ENCODE assay signal across 18 mouse cellular contexts in genomic region chr12:108490336-108490735, GRCm38 (mm10).
DNase-seq lines count a peak whose midpoint lies in the region; ATAC-seq and TF ChIP-seq lines count a peak whose summit lies in the region.
"Had no signal": no experiment of that assay in that cellular context is flagged by ENCODE, and none has a peak within 500 bp of the region (broad histone marks: within the 10 kb centered on the region; RNA-seq: fewer than 3 reads in every experiment).

No protein-coding gene starts in this region.

- no peak for TF ChIP-seq POLR2A in lung, adult 2 months (IDR thresholded peaks at IDR 0.05; ENCODE audit: borderline replicate concordance, extremely low read depth, low read depth, low read length)
- no peak for TF ChIP-seq POLR2A in thymus, adult 2 months (IDR thresholded peaks at IDR 0.05; ENCODE audit: control insufficient read depth, extremely low read depth, insufficient read depth, low read length, poor library complexity)

- no peak overlapping the region for H3K9ac ChIP-seq in forebrain, embryonic 11.5 days (ENCODE audit: low read length)
- H3K9ac ChIP-seq in neural tube, embryonic 13.5 days: no peak overlapping the region
- H3K9ac ChIP-seq in hindbrain, embryonic 16.5 days (ENCODE audit: low read depth, low read length): no peak overlapping the region
- H3K9ac ChIP-seq: embryonic facial prominence, embryonic 12.5 days; limb, embryonic 13.5 days; liver, embryonic 14.5 days had no signal

- H3K27me3 ChIP-seq in forebrain, embryonic 10.5 days (ENCODE audit: poor library complexity, severe bottlenecking): no peaks in the 10 kb centered on the region
- no peaks in the 10 kb centered on the region for H3K27me3 ChIP-seq in forebrain, embryonic 11.5 days (ENCODE audit: control insufficient read depth, insufficient read depth, low read length)
- H3K27me3 ChIP-seq in neural tube, embryonic 13.5 days: no peaks in the 10 kb centered on the region
- no peaks in the 10 kb centered on the region for H3K27me3 ChIP-seq in hindbrain, embryonic 16.5 days (replicated peaks; ENCODE audit: control insufficient read depth, insufficient read depth, low read length)
- H3K27me3 ChIP-seq in thymus, adult 2 months (ENCODE audit: control insufficient read depth, insufficient read depth, low read length): no peaks in the 10 kb centered on the region
- H3K27me3 ChIP-seq: embryonic facial prominence, embryonic 12.5 days; limb, embryonic 13.5 days had no signal

- no peak overlapping the region for H3K4me3 ChIP-seq in forebrain, embryonic 10.5 days
- no peak overlapping the region for H3K4me3 ChIP-seq in forebrain, embryonic 11.5 days (ENCODE audit: low read depth, low read length)
- H3K4me3 ChIP-seq in neural tube, embryonic 13.5 days: no peak overlapping the region
- no peak overlapping the region for H3K4me3 ChIP-seq in hindbrain, embryonic 16.5 days (ENCODE audit: low read length)
- no peak overlapping the region for H3K4me3 ChIP-seq in lung, adult 2 months (replicated peaks; ENCODE audit: extremely low read depth, low read depth, low read length)
- no peak overlapping the region for H3K4me3 ChIP-seq in thymus, adult 2 months (ENCODE audit: control insufficient read depth, insufficient read depth, low read length)
- H3K4me3 ChIP-seq: embryonic facial prominence, embryonic 12.5 days; heart, embryonic 10.5 days; limb, embryonic 13.5 days; megakaryocyte, embryonic 14.5 days had no signal

- 89% methylated on average over 6 of the region's 6 CpGs for WGBS in forebrain, embryonic 10.5 days
- WGBS in forebrain, embryonic 11.5 days: 85% methylated on average over 6 of the region's 6 CpGs
- 86% methylated on average over 6 of the region's 6 CpGs for WGBS in neural tube, embryonic 13.5 days
- 72% methylated on average over 6 of the region's 6 CpGs for WGBS in hindbrain, embryonic 16.5 days
- 80% methylated on average over 6 of the region's 6 CpGs for WGBS in lung, adult 2 months
- 90% methylated on average over 6 of the region's 6 CpGs for WGBS in thymus, adult 2 months

- TF ChIP-seq CTCF in lung, adult 2 months (IDR thresholded peaks at IDR 0.05; ENCODE audit: insufficient read depth, low read length): no peak
- no peak for TF ChIP-seq CTCF in thymus, adult 2 months (IDR thresholded peaks at IDR 0.05; ENCODE audit: borderline replicate concordance, control insufficient read depth, extremely low read depth, insufficient read depth, low read length, poor library complexity)

- H3K4me2 ChIP-seq in forebrain, embryonic 11.5 days (ENCODE audit: low read depth, low read length, severe bottlenecking): no peak overlapping the region
- no peak overlapping the region for H3K4me2 ChIP-seq in neural tube, embryonic 13.5 days
- H3K4me2 ChIP-seq in hindbrain, embryonic 16.5 days (ENCODE audit: low read length): no peak overlapping the region
- H3K4me2 ChIP-seq: embryonic facial prominence, embryonic 12.5 days; limb, embryonic 13.5 days had no signal

- H3K36me3 ChIP-seq in forebrain, embryonic 10.5 days (replicated peaks): peaks cover 19% of the 10 kb centered on the region; the same call in 1 of the 2 replicates
- H3K36me3 ChIP-seq in forebrain, embryonic 11.5 days (ENCODE audit: control insufficient read depth, insufficient read depth, low read length): no peaks in the 10 kb centered on the region
- no peaks in the 10 kb centered on the region for H3K36me3 ChIP-seq in neural tube, embryonic 13.5 days
- no peaks in the 10 kb centered on the region for H3K36me3 ChIP-seq in hindbrain, embryonic 16.5 days (ENCODE audit: control insufficient read depth, insufficient read depth, low read length)
- H3K36me3 ChIP-seq in thymus, adult 2 months (ENCODE audit: control insufficient read depth, insufficient read depth, low read length): no peaks in the 10 kb centered on the region
- H3K36me3 ChIP-seq: embryonic facial prominence, embryonic 12.5 days; heart, embryonic 10.5 days; limb, embryonic 13.5 days had no signal

- H3K9me3 ChIP-seq in forebrain, embryonic 10.5 days: no peaks in the 10 kb centered on the region
- H3K9me3 ChIP-seq in forebrain, embryonic 11.5 days (ENCODE audit: control insufficient read depth, low read length): no peaks in the 10 kb centered on the region
- no peaks in the 10 kb centered on the region for H3K9me3 ChIP-seq in neural tube, embryonic 13.5 days
- no peaks in the 10 kb centered on the region for H3K9me3 ChIP-seq in hindbrain, embryonic 16.5 days (ENCODE audit: control insufficient read depth, low read length)
- H3K9me3 ChIP-seq: embryonic facial prominence, embryonic 12.5 days; heart, embryonic 10.5 days; limb, embryonic 13.5 days; megakaryocyte, embryonic 14.5 days had no signal

- ATAC-seq in forebrain, embryonic 11.5 days (replicated peaks; ENCODE audit: low FRiP score): no peak
- ATAC-seq in neural tube, embryonic 13.5 days (ENCODE audit: low read depth): no peak
- ATAC-seq in hindbrain, embryonic 16.5 days: no peak
- ATAC-seq: lung, postnatal 0 days had no signal

- H3K27ac ChIP-seq in forebrain, embryonic 10.5 days: 0 out of 2 replicates have a peak overlapping the region, but pooled peaks have one; percentile 15
- no peak overlapping the region for H3K27ac ChIP-seq in forebrain, embryonic 11.5 days (ENCODE audit: low read depth, low read length)
- 0 out of 2 replicates have a peak overlapping the region, but pooled peaks have one; percentile 15 for H3K27ac ChIP-seq in neural tube, embryonic 13.5 days (replicated peaks)
- 0 out of 2 replicates have a peak overlapping the region, but pooled peaks have one; percentile 17 for H3K27ac ChIP-seq in hindbrain, embryonic 16.5 days (ENCODE audit: low read depth, low read length)
- no peak overlapping the region for H3K27ac ChIP-seq in thymus, adult 2 months (ENCODE audit: control insufficient read depth, insufficient read depth, low read length)
- H3K27ac ChIP-seq: embryonic facial prominence, embryonic 12.5 days; heart, embryonic 10.5 days; limb, embryonic 13.5 days; liver, embryonic 14.5 days had no signal

- peaks cover 45% of the 10 kb centered on the region for H3K4me1 ChIP-seq in forebrain, embryonic 10.5 days
- peaks cover 4% of the 10 kb centered on the region; the same call in 1 of the 2 replicates for H3K4me1 ChIP-seq in forebrain, embryonic 11.5 days (replicated peaks; ENCODE audit: control insufficient read depth, insufficient read depth, low read length)
- H3K4me1 ChIP-seq in neural tube, embryonic 13.5 days (replicated peaks): peaks cover 46% of the 10 kb centered on the region
- H3K4me1 ChIP-seq in hindbrain, embryonic 16.5 days (ENCODE audit: control insufficient read depth, insufficient read depth, low read depth, low read length): peaks cover 8% of the 10 kb centered on the region; the same call in 1 of the 2 replicates
- 0 out of 2 replicates have a peak, but pooled peaks cover 2% of the 10 kb centered on the region for H3K4me1 ChIP-seq in lung, adult 2 months (ENCODE audit: control insufficient read depth, insufficient read depth, low read length)
- H3K4me1 ChIP-seq in thymus, adult 2 months (replicated peaks; ENCODE audit: control insufficient read depth, insufficient read depth, low read length): no peaks in the 10 kb centered on the region
- H3K4me1 ChIP-seq: megakaryocyte, embryonic 14.5 days had no signal

- no peak for DNase-seq in forebrain, embryonic 10.5 days (ENCODE audit: extremely low spot score, low spot score)
- DNase-seq in forebrain, embryonic 11.5 days (ENCODE audit: low spot score): no peak
- no peak for DNase-seq in neural tube, embryonic 10.5 days (ENCODE audit: extremely low spot score, low spot score)
- DNase-seq in yolk sac, embryonic 10.5 days (ENCODE audit: low spot score): no peak
- DNase-seq in lung, adult 2 months: no peak
- DNase-seq in thymus, adult 2 months: no peak
- DNase-seq: adrenal gland, postnatal 14 days; gastrocnemius, postnatal 14 days; kidney, adult 9 months; kidney, postnatal 36 days had no signal

Comparison
In these comparisons a context has a peak if more than half of its experiments do, and no peak if none do; other contexts are left out.
1. H3K27ac ChIP-seq: peak in forebrain, embryonic 10.5 days (single experiment), neural tube, embryonic 13.5 days (single experiment) and hindbrain, embryonic 16.5 days (single experiment); none in forebrain, embryonic 11.5 days (single experiment) and thymus, adult 2 months (single experiment).